Mouse (Mus musculus): ENCODE results near the gene Ddx51.

DNA sequence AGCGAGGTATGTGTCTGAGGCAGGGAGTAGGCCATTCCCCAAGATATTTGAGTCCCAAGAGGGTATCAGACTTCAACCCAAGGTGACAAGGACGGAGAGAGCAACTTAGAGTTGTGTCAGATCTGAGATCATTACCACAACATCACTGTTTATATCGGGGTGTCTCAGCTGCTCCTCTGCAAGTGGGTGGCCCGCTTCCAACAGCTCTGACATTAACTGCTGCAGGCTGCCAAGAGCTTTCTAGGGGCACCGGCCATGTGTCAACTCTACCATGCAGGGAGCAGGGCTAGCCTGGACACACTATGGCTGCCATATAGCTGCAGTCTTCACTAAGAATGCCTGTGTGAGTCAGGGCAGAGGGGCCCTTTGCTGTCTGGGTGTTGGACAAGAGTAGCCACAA, 43.4 kb upstream of the Ddx51 start:
- TF ChIP-seq CTCF (IDR thresholded peaks at IDR 0.05) (no peak), EP300 (IDR thresholded peaks at IDR 0.05; ENCODE audit: insufficient read depth, low read depth, low read length) (no peak), POLR2A (IDR thresholded peaks at IDR 0.05; ENCODE audit: insufficient read depth, low read depth, low read length) (no peak)

Data from heart, adult 2 months (tissue).